Mouse (Mus musculus): ENCODE data around the gene St8sia1. TPM values are rescaled to one million over a fixed set of nuclear protein-coding genes. Genes with fewer than 3 reads are reported as not detected.
"Not testable (repeated sequence)": the region's sequence is repeated elsewhere in the genome, so short reads cannot be mapped to it uniquely, and the experiment has no call there.

The St8sia1 gene
- 7.6 and 7.7 TPM in 2 replicates for polyA plus RNA-seq (2015; fragmentation: Nextera tagmentation; extraction: Ambion mirVana)

- WGBS: under 1% methylated on average over 45 of the region's 45 CpGs
- Histone ChIP-seq H3K9ac (peak within 1 kb of the TSS; percentile 95), H3K4me2 (peak within 1 kb of the TSS; percentile 80), H3K27me3 (no peaks in the 10 kb centered on the region), H3K4me3 (peak within 1 kb of the TSS; percentile 73), H3K27ac (peak within 1 kb of the TSS; percentile 98), H3K36me3 (peaks cover 11% of the 10 kb centered on the region), H3K9me3 (no peaks in the 10 kb centered on the region; the same call in 1 of the 2 replicates), H3K4me1 (replicated peaks) (peaks cover 40% of the 10 kb centered on the region)
- peak; percentile 77 for ATAC-seq (ENCODE audit: low FRiP score)
These were observed at the start of gene St8sia1 for GRCm38 (mm10) chr6:142964076-142964530. TSS of gene St8sia1 (minus strand) at chr6:142964452.

- no peaks in the 10 kb centered on the region for H3K9me3 ChIP-seq
- H3K27me3 ChIP-seq: no peaks in the 10 kb centered on the region
- no peaks in the 10 kb centered on the region for H3K4me1 ChIP-seq (replicated peaks)
- H3K9ac ChIP-seq: no peak overlapping the region
- H3K4me3 ChIP-seq: no peak overlapping the region
- WGBS: 94% methylated on average over 15 of the region's 15 CpGs
- ATAC-seq (ENCODE audit: low FRiP score): no peak
- H3K4me2 ChIP-seq: no peak overlapping the region
- H3K27ac ChIP-seq: no peak overlapping the region
- H3K36me3 ChIP-seq: peaks cover 70% of the 10 kb centered on the region
These were observed 48.4 kb upstream of the St8sia1 start for GRCm38 (mm10) chr6:143012513-143013215.

- 82% methylated on average over 5 of the region's 5 CpGs for WGBS
- no peak for ATAC-seq (ENCODE audit: low FRiP score)
These were observed 44.6 kb upstream of the St8sia1 start for GRCm38 (mm10) chr6:143008865-143009264.

GRCm38 (mm10) chr6:143005209-143005608, 41.0 kb upstream of the St8sia1 start:
- not testable (repeated sequence) for H3K9me3 ChIP-seq; H3K4me3 ChIP-seq; H3K9ac ChIP-seq; H3K27me3 ChIP-seq; ATAC-seq (ENCODE audit: low FRiP score); H3K4me2 ChIP-seq; H3K27ac ChIP-seq; H3K4me1 ChIP-seq (replicated peaks)
- WGBS: 91% methylated on average over 9 of the region's 9 CpGs
- peaks cover 22% of the 10 kb centered on the region for H3K36me3 ChIP-seq

More at GRCm38 (mm10) chr6:143008865-143009264, 44.6 kb upstream of the St8sia1 start:
- no peak overlapping the region for H3K4me2 ChIP-seq
- no peaks in the 10 kb centered on the region for H3K27me3 ChIP-seq
- peaks cover 55% of the 10 kb centered on the region for H3K36me3 ChIP-seq
- no peak overlapping the region for H3K9ac ChIP-seq
- no peak overlapping the region for H3K27ac ChIP-seq
- H3K4me1 ChIP-seq (replicated peaks): no peaks in the 10 kb centered on the region
- no peaks in the 10 kb centered on the region for H3K9me3 ChIP-seq
- no peak overlapping the region for H3K4me3 ChIP-seq

- H3K27ac ChIP-seq: no peak overlapping the region
- H3K9ac ChIP-seq: no peak overlapping the region
- no peaks in the 10 kb centered on the region for H3K4me1 ChIP-seq (replicated peaks)
- no peak overlapping the region for H3K4me3 ChIP-seq
- WGBS: 86% methylated on average over 9 of the region's 9 CpGs
- no peaks in the 10 kb centered on the region for H3K9me3 ChIP-seq
- no peak for ATAC-seq (ENCODE audit: low FRiP score)
- no peak overlapping the region for H3K4me2 ChIP-seq
- peaks cover 18% of the 10 kb centered on the region for H3K36me3 ChIP-seq
- H3K27me3 ChIP-seq: no peaks in the 10 kb centered on the region
These were observed 40.5 kb upstream of the St8sia1 start for GRCm38 (mm10) chr6:143004801-143005200.

GRCm38 (mm10) chr6:142998221-142998999, 34.2 kb upstream of the St8sia1 start:
- Histone ChIP-seq H3K4me3 (no peak overlapping the region), H3K9me3 (no peaks in the 10 kb centered on the region), H3K4me1 (replicated peaks) (peaks cover 15% of the 10 kb centered on the region), H3K9ac (no peak overlapping the region), H3K4me2 (no peak overlapping the region), H3K36me3 (no peaks in the 10 kb centered on the region), H3K27me3 (no peaks in the 10 kb centered on the region), H3K27ac (peak overlapping the region; percentile 14; the same call in 1 of the 2 replicates)
- ATAC-seq (ENCODE audit: low FRiP score): peak; percentile 36; the same call in 1 of the 2 replicates
- WGBS: 67% methylated on average over 12 of the region's 12 CpGs

GRCm38 (mm10) chr6:142996887-142997286, 32.6 kb upstream of the St8sia1 start:
- no peak overlapping the region for H3K9ac ChIP-seq
- no peaks in the 10 kb centered on the region for H3K9me3 ChIP-seq
- peaks cover 26% of the 10 kb centered on the region for H3K4me1 ChIP-seq (replicated peaks)
- no peaks in the 10 kb centered on the region for H3K36me3 ChIP-seq
- no peak overlapping the region for H3K4me3 ChIP-seq
- no peak for ATAC-seq (ENCODE audit: low FRiP score)
- H3K27ac ChIP-seq: no peak overlapping the region
- H3K4me2 ChIP-seq: no peak overlapping the region
- 68% methylated on average over 3 of the region's 3 CpGs for WGBS
- H3K27me3 ChIP-seq: no peaks in the 10 kb centered on the region

GRCm38 (mm10) chr6:142995567-142995966, 31.3 kb upstream of the St8sia1 start:
- Histone ChIP-seq H3K36me3 (no peaks in the 10 kb centered on the region), H3K4me3 (no peak overlapping the region), H3K27me3 (no peaks in the 10 kb centered on the region), H3K27ac (no peak overlapping the region), H3K9ac (no peak overlapping the region), H3K4me1 (replicated peaks) (peaks cover 32% of the 10 kb centered on the region), H3K4me2 (no peak overlapping the region), H3K9me3 (no peaks in the 10 kb centered on the region)
- ATAC-seq (ENCODE audit: low FRiP score): no peak
- 76% methylated on average over 5 of the region's 5 CpGs for WGBS

- Histone ChIP-seq H3K4me2 (no peak overlapping the region), H3K4me3 (no peak overlapping the region), H3K4me1 (replicated peaks) (peaks cover 32% of the 10 kb centered on the region), H3K36me3 (no peaks in the 10 kb centered on the region), H3K9me3 (no peaks in the 10 kb centered on the region), H3K27me3 (no peaks in the 10 kb centered on the region), H3K27ac (0 out of 2 replicates have a peak overlapping the region, but pooled peaks have one; percentile 40), H3K9ac (no peak overlapping the region)
- WGBS: 65% methylated on average over 7 of the region's 7 CpGs
- ATAC-seq (ENCODE audit: low FRiP score): no peak
These were observed 30.6 kb upstream of the St8sia1 start for GRCm38 (mm10) chr6:142994821-142995220.

- H3K9ac ChIP-seq: no peak overlapping the region
- peak overlapping the region; percentile 49 for H3K27ac ChIP-seq
- 28% methylated on average over 14 of the region's 14 CpGs for WGBS
- H3K4me1 ChIP-seq (replicated peaks): peaks cover 32% of the 10 kb centered on the region
- ATAC-seq (ENCODE audit: low FRiP score): 0 out of 2 replicates have a peak, but pooled peaks have one; percentile 14
- H3K9me3 ChIP-seq: no peaks in the 10 kb centered on the region
- H3K36me3 ChIP-seq: no peaks in the 10 kb centered on the region
- H3K4me3 ChIP-seq: no peak overlapping the region
- no peaks in the 10 kb centered on the region for H3K27me3 ChIP-seq
- H3K4me2 ChIP-seq: no peak overlapping the region
These were observed 29.8 kb upstream of the St8sia1 start for GRCm38 (mm10) chr6:142993705-142994698.

- ATAC-seq (ENCODE audit: low FRiP score): no peak
- Histone ChIP-seq H3K4me2 (no peak overlapping the region), H3K4me3 (no peak overlapping the region), H3K27ac (no peak overlapping the region), H3K9me3 (no peaks in the 10 kb centered on the region), H3K4me1 (replicated peaks) (peaks cover 32% of the 10 kb centered on the region), H3K9ac (no peak overlapping the region), H3K36me3 (no peaks in the 10 kb centered on the region), H3K27me3 (no peaks in the 10 kb centered on the region)
- 81% methylated on average over 2 of the region's 2 CpGs for WGBS
These were observed 28.7 kb upstream of the St8sia1 start for GRCm38 (mm10) chr6:142992971-142993370.
